Mouse (Mus musculus) G1E-ER4 (cell line): ENCODE measurements around the gene Polr3b. TPM values are rescaled to one million over a fixed set of nuclear protein-coding genes. Genes with fewer than 3 reads are reported as not detected.

Experiments used
- GATA1 ChIP-seq: IDR thresholded peaks from one replicate; pipeline ENCODE4 v1.8.0; 2012; ENCODE audit warnings: low read length, inconsistent platforms
- polyA plus RNA-seq: library from polyadenylated mRNA; stranded (reverse); fragments of >175 nt; gene quantifications from 2 replicates; pipeline ENCODE4 v1.2.3, GENCODE M21; 2012

The Polr3b gene
- 5.2 and 6.4 TPM in 2 replicates for polyA plus RNA-seq

DNA sequence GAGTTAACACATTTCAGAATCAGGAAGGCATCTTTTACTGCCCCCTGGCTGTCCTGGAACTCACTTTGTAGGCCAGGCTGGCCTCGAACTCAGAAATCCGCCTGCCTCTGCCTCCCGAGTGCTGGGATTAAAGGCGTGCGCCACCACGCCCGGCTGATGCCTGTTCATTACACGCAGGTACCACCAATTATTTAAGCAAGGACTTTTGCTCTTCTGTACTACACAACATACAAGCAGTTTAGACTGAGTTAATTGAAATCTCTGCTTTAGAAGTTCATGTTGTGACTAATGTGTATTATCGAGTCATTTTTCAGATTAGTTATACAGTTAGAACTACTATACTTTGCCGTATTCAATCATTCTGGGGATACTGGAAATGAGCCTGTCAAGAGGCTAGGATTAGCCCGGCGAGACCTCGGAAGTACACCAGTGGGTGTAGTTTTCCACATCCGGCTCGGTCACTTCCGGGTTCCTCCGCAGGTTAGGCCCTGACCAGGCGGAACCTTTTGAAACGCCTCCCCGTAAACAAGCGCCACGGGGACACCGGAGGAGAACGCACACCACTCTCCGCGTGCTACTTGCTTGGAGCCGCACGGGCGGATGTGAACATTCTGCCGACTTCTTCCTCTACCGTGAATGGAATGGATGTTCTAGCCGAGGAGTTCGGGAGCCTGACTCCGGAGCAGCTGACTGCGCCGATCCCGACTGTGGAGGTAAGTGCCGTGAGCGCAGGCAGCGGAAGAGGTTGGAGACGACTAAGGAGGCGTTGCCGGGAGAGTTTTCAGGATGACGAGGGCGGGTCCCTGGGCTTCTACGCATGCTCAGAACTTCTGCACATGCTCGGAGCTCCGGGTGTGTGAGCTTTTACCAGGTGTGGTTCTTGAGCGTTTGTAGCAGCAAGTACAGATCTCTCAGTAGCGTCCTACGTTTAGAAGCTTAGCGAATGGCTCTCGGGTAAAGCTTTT, at the start of gene Polr3b:
Gene Polr3b, plus strand, starts transcription at position 467 of the 965 bp plus-strand sequence.
- no peak for TF ChIP-seq GATA1

GRCm38 (mm10) chr10:84573671-84574420, 48.2 kb upstream of the Polr3b start:
- TF ChIP-seq GATA1 = no peak

- peak; percentile 78 for TF ChIP-seq GATA1
These were observed 46.1 kb upstream of the Polr3b start for GRCm38 (mm10) chr10:84576029-84576394.

- TF ChIP-seq GATA1 = no peak
These were observed 45.6 kb upstream of the Polr3b start, which contains the start of gene Tcp11l2 for GRCm38 (mm10) chr10:84576395-84577070. Gene Tcp11l2, plus strand, starts transcription at chr10:84576626.

- TF ChIP-seq GATA1 = no peak
These were observed 44.9 kb upstream of the Polr3b start for GRCm38 (mm10) chr10:84577071-84577727.

DNA sequence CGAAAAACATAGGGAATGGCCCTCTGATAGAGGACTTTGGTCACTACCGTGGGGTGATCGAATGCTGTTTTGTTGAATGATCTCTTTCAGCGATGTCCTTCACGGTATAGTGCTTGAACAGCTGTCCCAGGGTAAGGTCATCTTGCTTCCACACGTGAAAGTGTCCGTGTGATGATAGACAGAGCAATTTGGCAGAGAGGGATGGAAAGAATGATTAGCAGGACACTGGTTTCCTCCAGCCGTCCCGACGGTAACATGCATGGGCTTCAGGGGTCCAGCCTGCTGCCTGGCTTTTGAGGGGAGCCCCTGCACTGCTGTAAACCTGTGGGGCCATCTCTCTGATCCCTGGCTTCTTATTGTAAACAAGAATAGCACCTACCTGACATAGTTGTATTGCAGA, 43.4 kb upstream of the Polr3b start:
- no peak for TF ChIP-seq GATA1

- TF ChIP-seq GATA1 = no peak
These were observed 42.6 kb upstream of the Polr3b start for GRCm38 (mm10) chr10:84579527-84579926.

DNA sequence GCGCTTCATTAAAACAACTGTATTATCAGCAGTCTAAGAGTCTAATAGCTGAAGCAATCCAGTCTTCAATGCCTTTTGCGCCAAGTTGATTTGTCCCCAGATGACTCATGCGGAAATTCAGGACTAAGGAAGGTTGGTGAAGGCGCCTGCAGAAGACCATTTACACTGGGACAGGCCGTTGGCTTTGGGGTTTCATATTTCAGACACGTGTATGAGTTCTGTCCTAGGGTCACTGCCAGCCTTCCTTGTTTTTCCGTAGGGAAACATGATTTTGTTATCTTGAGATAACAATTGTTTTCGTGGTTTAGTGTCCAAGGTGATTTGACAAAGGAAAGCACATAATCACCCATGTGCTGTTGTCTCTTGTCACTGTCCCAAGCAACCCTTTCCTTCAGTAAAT, 40.9 kb upstream of the Polr3b start:
- no peak for TF ChIP-seq GATA1

GRCm38 (mm10) chr10:84582236-84582635, 39.9 kb upstream of the Polr3b start:
- no peak for TF ChIP-seq GATA1

DNA sequence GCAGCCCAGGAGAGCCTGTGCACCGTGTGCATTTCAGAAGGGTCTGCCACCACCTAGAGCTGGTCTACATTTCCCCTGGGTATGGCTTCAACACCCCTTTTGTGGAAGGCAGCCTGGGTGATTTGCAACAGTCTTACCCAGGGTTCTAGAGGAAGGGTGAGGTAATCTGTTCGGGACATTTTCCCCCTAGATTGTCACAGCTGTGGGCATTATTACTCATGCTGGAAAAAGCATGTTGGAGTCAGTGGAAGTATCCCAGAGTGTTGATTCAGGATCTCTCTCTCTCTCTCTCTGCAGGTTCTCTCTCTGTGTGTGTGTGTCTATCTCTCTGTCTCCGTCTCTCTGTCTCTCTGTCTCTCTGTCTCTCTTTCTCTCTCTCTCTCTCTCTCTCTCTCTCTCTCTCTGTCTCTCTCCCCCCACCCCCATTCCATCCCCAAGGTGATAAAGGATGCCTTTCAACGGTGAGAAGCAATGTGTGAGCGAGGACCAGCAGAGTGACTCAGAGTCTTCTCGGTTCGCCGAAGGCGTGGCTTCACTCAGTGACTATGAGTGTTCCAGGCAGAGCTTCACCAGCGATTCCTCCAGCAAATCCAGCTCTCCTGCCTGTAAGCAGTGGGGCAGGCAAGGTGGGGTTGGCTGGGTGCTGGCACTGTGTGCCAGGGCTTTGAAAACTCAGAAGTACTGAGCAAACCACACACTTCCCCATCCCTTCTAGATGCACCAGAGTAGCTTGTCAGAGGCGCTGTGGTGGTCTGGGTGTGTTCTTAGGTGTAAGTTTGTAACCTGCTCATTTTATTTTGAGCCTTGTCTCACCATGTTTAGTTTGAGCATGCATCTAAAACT, 37.4 kb upstream of the Polr3b start:
- no peak for TF ChIP-seq GATA1

DNA sequence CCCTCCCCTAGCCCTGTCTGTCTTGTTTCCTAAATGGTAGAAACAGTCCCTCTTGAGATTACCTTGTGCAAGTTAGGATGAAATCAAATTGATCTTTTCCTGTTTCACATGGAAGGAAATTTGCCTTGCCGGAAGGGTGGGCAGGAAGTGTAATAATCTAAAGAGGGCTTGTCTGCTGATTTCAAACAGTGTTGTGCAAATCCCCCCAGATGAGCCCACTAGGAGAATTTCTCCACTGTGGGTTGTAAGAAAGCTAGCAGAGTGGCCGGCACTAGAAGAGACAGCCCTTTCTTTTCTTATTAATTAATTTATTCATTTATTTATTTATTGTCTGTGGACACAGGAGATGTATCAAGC, 36.8 kb upstream of the Polr3b start:
- TF ChIP-seq GATA1 = no peak

GRCm38 (mm10) chr10:84590956-84591355, 31.1 kb upstream of the Polr3b start:
- no peak for TF ChIP-seq GATA1

DNA sequence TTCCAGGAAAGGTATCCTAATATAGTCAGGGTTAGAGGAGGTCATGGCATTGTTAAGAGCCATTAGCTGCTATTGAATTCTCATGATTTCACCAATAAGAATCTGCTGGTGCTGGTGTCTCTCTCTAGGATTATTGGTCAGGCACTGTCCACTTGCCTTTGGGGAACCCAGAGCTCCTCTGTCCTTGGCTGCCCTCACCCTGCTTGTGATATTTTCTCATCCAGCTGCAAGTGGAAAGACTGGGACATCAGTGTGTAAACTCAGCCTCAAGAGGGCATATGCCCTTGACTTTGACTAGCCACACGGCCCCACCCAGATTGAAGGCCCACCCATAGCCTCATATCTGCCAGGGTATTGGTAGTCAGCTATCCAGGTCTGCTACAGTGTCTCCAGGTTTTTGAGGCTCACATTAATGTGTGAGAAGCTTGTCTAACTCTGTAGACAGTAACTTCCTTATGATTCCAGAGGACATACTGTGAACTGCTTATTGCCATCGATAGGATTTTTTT, 30.4 kb upstream of the Polr3b start:
- TF ChIP-seq GATA1 = no peak

DNA sequence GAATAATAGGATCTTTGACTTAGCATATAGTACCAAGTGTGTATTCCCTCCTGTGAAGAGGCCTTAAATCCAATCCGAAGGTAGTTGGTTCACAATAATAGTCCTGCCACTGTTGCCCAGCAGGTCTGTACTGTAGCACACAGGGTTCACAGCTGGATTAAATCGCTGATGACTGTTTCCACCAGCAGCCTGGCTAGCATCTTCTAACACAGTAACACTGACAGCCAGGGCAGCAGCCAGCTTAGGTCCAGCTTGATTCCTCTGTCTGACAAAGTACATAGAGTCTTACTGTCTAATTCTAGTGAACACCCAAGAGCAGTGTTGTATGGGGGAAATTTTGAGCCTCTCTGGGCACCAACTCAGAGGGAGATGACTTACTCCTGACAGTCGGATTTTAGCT, 29.3 kb upstream of the Polr3b start:
- TF ChIP-seq GATA1 = no peak
